Mouse (Mus musculus) cerebellum, adult 18-20 months (tissue): ENCODE measurements around the gene Tbc1d10b.
A peak's percentile ranks its signal among the peaks of the same experiment; 100 is the strongest.

Experiments used
- DNase-seq, 2 experiments: peaks; one replicate each; pipeline ENCODE4 v3.0.0; 2021

Gene Tbc1d10b

GRCm38 (mm10) chr7:127224616-127225015 lies 16.3 kb upstream of the Tbc1d10b start:
- DNase-seq: no peak

- no peak for DNase-seq
Observed at GRCm38 (mm10) chr7:127223515-127224478, 15.5 kb upstream of the Tbc1d10b start.

- no peak for DNase-seq
Observed at GRCm38 (mm10) chr7:127223106-127223505, 14.8 kb upstream of the Tbc1d10b start.

GRCm38 (mm10) chr7:127220440-127220839 lies 12.2 kb upstream of the Tbc1d10b start:
- DNase-seq: no peak

- DNase-seq: no peak
Observed at GRCm38 (mm10) chr7:127218670-127219069, 10.4 kb upstream of the Tbc1d10b start.

- DNase-seq: no peak
Observed at GRCm38 (mm10) chr7:127217901-127218642, 9.8 kb upstream of the Tbc1d10b start.

GRCm38 (mm10) chr7:127217475-127217874 lies 9.2 kb upstream of the Tbc1d10b start:
- DNase-seq: no peak

- DNase-seq: no peak
Observed at GRCm38 (mm10) chr7:127216307-127216706, 8.0 kb upstream of the Tbc1d10b start.

GRCm38 (mm10) chr7:127214981-127215871 lies 7.0 kb upstream of the Tbc1d10b start:
- DNase-seq: peak; percentile 75 to 78

GRCm38 (mm10) chr7:127214521-127214920 lies 6.3 kb upstream of the Tbc1d10b start:
- no peak for DNase-seq

- peak in 1 of 2 experiments; percentile 16 for DNase-seq
Observed at GRCm38 (mm10) chr7:127213930-127214329, 5.7 kb upstream of the Tbc1d10b start.

- DNase-seq: peak; percentile 54 to 58
Observed at GRCm38 (mm10) chr7:127213485-127213884, 5.2 kb upstream of the Tbc1d10b start.

GRCm38 (mm10) chr7:127212432-127213250 lies 4.4 kb upstream of the Tbc1d10b start:
- no peak for DNase-seq

GRCm38 (mm10) chr7:127211014-127211745 lies 2.9 kb upstream of the Tbc1d10b start:
- DNase-seq: no peak

GRCm38 (mm10) chr7:127210266-127210665 lies 2.0 kb upstream of the Tbc1d10b start:
- no peak for DNase-seq

- DNase-seq: no peak
Observed at GRCm38 (mm10) chr7:127209851-127210250, 1.6 kb upstream of the Tbc1d10b start.

- peak; percentile 94 to 96 for DNase-seq
Observed at GRCm38 (mm10) chr7:127208553-127209438, 528 bp upstream of the Tbc1d10b start, which contains the start of gene Mylpf. TSS of gene Mylpf (plus strand) at chr7:127208890.

- DNase-seq: no peak
Observed at GRCm38 (mm10) chr7:127207374-127208294, 634 bp downstream of the Tbc1d10b start.

- no peak for DNase-seq
Observed at GRCm38 (mm10) chr7:127206606-127207005, 1.7 kb downstream of the Tbc1d10b start.
